Mouse (Mus musculus) spleen, postnatal 10 days (tissue): ENCODE measurements at regions not wholly inside any gene's neighbourhood (a gene's known extent, or its start where the extent isn't known, plus 50 kb on each side); places are given as distances from the start of the nearest gene placed in this dataset.

ENCODE experiments used
- DNase-seq, 2 experiments: peaks; one replicate each; pipeline ENCODE4 v3.0.0; 2021 to 2022; ENCODE audit warnings: low spot score in 2 of 2

- no peak for DNase-seq
Observed at GRCm38 (mm10) chr8:10869866-10870265, 138.4 kb downstream of the Irs2 start.

DNA sequence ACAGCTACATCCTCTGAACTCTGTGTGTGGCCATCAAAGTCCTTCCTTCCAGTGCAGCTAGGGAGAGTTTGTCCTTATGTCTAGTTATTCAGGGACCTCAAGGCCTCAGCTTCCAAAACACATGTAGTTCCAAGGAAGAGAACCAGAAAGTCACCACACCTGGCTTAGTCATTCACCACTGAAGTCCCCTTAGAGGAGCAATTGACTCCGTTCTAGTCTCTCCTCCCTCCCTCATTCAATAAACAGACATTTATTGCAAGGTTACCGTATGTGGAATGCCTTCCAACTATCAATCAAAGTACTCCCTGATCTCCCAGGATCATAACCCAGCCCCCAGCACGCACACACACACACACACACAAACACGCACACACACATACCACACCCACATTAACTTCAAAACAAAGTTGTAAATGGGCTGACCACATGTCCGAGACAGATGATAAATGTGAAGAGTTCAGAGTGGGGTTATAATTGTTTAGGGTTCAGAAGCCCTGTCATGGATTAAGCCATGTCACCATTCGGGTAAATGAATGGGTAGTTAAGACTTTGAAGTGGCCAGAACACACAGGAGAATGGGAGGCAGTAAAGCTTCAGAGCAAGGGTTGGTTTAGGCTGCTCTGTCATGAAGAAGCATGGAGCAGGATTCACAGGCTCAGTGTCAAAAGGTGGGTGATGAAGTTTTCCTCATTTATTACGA is 141.4 kb downstream of the Irs2 start:
- no peak for DNase-seq

DNA sequence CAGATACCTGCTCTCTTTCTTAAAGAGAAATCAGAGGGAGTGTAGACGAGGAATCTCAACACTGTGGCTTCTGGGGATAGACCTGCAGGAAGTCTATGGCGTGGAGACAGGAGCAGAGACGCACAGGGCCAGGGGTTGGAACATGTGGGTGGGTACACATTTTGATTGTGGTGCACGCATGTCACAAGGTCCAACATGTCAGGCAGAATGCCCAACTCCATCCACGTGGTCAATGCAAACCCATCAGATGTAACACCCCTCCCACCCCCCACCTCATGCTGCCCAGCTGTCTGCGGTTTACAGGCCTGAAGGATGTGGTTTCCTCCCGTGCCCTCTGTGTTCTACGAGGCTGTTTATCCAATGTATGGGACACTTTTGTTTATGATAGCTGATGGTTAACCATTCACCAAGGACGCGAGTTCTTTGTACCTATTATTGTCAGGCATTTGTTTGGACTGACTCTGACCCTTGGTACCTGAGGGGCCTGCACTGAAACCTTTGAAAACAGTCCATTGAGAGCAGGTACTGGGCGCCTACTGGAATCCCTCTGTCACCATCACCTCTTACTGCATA is 142.2 kb downstream of the Irs2 start:
- DNase-seq, result peak in 1 of 2 experiments; percentile 24

DNA sequence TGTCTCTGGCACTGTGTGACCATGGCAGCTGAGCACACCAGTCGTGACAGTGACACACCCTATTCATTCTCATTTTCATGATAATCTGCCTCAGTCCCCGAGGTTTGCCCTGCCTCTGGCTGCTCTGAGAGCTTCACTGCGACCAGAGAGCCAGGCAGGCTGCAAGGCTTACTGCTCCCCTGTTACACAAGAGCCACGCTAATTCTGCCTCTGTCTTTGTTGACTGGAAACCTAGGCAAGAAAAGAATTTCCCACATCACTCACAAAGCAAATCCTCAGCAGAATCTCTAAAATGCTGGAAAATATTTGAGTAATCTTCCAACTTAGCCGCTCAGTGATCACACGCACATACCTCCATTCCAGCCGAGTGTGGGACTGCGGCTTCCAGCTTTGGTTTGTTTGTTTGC is 142.8 kb downstream of the Irs2 start:
- no peak for DNase-seq

DNA sequence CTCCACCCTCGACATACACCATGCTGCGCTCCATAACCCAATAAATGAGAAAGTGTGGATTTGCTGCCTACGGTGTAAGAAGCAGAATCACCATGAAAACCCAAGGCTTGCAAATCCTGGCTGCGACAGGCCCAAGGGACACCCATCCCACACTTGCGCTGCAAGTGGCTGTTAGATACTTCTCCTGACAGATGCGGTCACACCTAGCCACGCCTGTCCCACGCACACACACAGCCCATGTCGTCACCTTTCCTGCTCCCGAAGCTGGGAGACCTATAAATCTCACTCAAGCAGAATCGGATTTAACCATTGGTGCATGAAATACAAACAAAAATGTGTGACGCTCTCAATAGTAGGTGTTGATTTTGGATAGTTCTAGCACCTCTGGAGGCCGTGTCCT is 145.8 kb downstream of the Irs2 start:
- no peak for DNase-seq

- DNase-seq, result no peak
Observed at GRCm38 (mm10) chr8:10860810-10861209, 147.4 kb downstream of the Irs2 start.

DNA sequence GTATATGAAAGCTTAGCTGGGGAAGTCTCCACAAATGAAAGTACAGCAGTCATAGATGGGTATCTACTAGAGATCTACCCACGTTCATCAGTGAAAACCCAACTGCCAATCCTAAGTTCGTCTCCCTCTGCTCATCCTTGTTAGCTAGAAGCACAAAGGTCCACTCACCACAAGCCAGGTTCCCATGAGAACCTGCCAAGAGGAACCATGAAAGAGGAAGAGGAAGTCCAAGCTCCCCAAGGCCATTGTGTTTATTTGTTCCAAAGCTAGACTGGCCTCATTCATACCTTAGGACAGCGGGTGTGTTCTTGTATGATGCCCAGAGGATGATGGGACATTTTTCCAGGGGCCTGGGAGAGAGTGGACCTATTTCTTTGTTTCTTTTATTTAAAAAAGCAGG is 150.4 kb downstream of the Irs2 start:
- no peak for DNase-seq

DNA sequence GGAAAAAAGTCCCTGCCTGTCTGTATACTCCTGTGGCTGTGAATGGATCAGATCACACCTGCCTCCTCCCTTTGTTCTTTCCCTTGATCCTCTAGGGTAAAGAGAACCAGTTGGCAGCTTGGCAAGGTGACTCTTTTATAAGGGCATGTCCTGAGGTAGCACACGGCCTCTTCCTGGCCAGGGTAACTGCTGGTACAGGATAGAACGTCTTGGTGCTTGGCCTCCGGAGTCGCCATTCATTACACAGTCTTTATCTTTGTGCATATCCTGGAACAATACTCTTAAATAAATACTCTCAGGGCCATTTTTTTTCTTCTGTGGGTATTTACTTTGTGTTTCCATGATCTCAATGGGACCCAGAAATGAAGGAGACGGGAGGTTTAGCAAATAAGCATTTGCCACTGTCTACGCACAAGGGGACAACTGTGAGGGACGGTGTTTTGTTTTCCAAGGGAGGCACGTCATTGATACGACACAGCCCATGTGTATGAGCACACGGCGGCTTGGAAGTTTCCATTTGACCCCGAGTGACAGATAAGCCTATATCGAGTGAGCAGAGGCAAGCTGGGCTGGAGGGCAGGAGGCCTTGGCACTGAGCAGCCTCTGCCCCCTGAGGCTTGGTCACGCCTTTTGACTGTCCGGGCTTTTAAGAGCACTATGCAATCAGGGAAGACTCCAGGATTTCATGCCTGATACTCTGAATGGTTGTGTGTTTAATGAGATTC is 151.1 kb downstream of the Irs2 start:
- DNase-seq, result no peak

DNA sequence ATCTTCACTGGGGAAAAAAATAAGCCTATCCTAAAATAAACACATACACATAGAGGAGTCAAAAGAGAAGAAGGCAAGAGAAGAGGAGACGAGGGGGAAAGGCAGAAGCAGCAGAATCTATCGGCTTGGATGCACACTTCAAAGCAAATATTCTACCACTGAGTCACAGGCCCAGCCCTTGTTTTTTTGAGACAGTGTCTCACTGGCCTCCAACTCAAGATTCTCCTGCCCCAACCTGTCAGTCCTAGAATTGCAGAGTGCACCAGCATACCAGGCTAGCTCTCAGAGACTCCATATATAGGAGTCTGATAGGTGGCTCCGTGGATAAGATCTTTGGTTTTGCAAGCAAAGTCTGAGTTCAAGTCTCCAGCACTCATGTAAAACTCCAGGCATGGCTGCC is 152.6 kb downstream of the Irs2 start:
- no peak for DNase-seq

- DNase-seq, result no peak
Observed at GRCm38 (mm10) chr8:10855131-10855530, 153.1 kb downstream of the Irs2 start.

DNA sequence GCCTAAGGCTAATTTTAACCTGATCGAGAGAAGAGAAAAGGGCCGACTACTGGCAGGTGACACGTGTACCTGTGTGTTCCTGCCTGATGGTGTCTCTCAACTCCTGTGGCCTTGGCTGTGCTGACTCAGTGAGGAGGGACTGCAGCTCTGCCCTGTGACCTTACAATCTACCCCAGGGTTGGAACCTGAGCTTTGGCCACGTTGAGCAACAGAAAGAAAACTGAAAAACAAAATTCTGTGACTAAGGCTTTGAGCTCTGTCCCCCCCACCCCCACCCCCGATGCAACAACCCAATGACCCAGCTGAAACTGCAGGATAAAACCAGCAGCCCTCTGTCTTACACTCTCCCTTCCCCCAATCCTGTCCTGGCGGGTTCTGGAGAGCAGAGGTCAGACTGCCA is 153.7 kb downstream of the Irs2 start:
- DNase-seq, result no peak

DNA sequence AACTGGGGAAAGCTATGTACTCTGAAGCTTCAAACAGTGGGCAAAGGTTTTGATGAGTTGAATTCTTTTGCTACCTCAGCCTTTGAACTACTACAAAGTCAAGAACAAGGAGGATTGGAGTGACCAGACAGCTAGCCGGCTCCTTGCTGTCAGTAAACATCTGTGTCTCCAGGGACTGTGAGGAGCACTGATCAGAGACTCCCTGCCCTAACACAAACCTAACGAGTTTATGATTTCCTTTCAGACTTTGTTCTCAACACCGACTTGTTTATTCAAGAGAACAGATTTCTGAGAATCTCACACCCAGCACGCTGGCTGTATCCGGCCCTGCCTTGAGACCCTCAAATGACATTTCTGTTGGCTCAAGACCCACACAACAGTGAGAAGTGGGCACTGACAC is 154.4 kb downstream of the Irs2 start:
- no peak for DNase-seq

DNA sequence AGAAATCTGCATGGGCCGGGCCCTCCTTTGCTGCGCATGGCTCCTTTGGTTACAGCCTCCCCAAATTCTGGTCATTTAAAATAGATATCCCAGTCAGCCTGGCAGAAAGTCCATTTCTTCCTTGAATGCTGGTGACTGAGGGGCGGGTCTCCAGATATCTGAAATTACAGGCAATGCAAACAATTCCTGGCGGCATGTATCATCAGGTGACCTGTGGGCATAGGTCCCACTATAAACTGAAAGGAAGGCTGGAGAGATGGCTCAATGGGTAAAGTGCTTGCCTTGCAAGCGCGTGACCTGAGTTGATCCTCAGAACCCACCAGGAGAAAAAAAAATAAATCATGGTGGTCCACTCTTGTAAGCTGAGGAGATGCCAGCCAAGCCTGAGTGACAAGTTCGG is 158.3 kb downstream of the Irs2 start:
- DNase-seq, result no peak

DNA sequence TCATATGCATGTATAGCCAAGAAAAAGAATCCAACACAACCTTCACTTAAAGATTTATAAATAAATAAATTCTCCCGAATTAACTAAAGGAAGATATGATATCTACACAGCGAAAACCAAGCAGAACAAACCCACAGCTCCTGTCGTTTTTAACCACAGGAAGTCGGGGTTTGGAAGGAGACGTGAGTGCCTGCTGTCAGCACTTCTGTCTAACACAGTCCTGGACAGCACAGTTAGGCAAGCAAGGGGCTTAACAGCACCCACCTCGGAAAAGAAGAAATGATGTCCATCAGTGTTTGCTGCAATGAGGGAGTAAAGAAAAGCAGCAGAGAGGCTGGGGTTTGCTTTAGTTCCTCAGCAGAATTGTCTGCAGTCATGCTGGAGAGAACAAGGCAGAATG is 162.7 kb downstream of the Irs2 start:
- DNase-seq, result no peak

GRCm38 (mm10) chr8:10840853-10841531 is 167.3 kb downstream of the Irs2 start:
- no peak for DNase-seq

GRCm38 (mm10) chr8:10840044-10840443 is 168.2 kb downstream of the Irs2 start:
- DNase-seq, result no peak

DNA sequence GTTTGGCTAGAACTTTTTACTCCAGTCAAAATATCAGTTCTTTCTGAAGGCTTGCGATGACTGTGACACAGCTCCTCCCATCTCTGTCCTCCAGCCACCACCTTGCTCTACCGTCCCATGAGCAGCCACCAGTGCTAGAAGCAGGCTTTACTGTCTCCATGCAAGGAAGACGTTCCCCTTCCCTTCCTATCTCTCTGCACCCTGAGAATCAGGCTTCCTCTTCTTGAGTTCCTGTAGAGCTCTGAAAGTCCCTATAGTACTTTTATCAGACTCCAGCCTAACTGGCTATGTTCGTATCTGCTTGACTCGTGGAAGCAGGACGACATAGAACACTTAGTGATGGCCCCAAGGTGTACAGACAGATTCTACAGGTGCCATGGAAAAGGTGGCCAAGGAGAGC is 173.2 kb downstream of the Irs2 start:
- DNase-seq, result no peak

DNA sequence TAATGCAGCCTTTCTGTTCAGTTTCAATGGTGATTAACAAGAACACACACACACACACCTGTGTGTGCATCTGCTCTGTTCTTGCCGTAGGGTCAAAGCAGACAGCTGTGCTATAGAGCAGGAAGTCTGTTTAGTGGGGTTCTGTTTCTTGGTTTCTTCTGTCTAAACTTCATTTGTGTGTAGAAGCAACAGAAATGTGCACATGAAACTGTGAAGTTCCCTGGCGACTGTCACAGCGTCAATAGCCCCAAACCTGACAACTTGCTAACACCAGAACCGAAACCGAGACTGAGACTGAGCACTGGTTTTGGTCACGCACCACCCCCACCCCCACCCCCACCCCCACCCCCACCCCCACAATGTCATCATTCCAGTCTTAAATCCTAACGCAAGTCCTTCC is 176.4 kb downstream of the Irs2 start:
- DNase-seq, result no peak

DNA sequence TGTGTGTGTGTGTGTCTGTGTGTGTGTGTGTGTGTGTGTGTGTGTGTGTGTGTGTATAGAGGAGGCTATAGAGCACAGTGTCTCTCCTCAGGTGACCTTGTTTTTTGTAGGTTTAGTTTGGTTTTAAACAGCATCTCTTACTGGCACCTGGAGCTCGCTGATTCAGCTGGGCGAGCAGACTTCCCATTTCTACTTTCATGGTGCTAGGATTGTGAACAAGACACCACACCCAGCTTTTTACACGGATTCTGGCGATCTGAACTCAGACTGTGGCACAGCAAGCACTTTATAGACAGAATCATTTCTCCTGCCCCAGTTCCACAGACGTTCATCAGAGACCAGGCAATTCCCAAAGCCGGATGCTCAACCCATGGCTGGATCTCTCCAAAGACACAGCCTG is 177.0 kb downstream of the Irs2 start:
- DNase-seq, result peak in 1 of 2 experiments; percentile 38

DNA sequence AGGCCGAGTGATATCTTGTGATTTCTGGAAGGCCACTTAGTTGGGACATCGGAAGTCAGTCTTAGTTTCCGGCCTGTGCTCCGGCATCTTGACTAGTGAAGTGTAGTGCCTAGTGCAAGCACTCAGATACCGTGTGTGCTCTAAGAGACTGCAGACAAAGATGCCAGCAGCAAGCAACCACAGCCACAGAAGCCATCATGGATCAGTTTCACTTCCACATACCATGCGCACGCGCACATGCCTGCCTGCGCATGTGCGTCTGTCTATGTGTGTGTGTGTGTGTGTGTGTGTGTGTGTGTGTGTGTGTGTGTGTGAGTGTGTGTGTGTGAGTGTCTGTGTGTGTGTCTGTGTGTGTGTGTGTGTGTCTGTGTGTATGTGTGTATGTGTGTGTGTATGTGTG is 177.4 kb downstream of the Irs2 start:
- peak in 1 of 2 experiments; percentile 69 for DNase-seq

GRCm38 (mm10) chr8:10828580-10828979 is 179.7 kb downstream of the Irs2 start:
- no peak for DNase-seq

DNA sequence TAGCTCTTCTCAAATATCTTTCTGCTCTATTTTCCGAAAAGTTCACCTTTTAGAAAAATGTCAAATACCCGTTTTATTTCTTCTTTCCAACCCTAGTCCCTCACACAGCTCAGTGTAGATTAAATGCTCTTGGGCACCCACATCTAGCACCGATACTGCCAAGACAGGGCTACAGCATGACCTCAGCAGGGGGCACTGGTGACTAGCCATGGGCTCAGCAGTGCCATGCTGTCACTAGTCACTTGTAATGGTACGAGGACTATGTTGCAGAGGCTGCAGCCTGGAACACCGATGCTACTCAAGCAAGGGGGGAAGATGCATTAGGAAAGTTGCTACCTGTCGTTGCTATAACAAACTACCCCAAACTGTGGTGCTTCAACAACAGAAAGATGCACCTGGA is 180.7 kb downstream of the Irs2 start:
- DNase-seq, result peak in 1 of 2 experiments; percentile 56

DNA sequence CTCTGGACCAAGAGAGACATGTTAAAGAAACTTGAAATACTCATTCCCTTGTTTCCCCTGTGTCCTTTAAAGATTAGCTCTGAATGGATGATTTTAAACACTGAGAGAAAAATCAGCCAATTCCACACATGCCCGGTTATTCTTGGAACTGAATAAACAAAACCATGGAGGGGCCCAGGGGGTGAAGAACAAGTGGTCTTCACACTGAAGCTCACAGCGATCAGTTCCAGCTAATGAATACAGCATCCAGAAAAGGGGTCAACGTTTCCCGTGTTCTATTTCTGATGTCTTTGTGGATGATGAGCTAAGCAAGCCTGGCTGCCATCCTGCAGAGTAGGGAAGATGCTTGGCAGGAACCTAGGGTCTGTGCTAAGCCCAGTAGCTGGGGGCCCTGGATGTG is 182.3 kb downstream of the Irs2 start:
- DNase-seq, result no peak
